Mouse (Mus musculus) embryonic fibroblast, embryonic 13.5 days (primary cell): Measurements from ENCODE around the gene Aif1.

ENCODE experiments used
- CTCF ChIP-seq: IDR thresholded peaks from 2 replicates; pipeline ENCODE4 v1.5.1; 2011; ENCODE audit warnings: mild to moderate bottlenecking, control low read depth, low read length, moderate library complexity, borderline replicate concordance; ENCODE audit not compliant: insufficient read depth
- POLR2A ChIP-seq: IDR thresholded peaks from 2 replicates; pipeline ENCODE4 v1.6.1; 2011; ENCODE audit warnings: low read depth, mild to moderate bottlenecking, control low read depth, low read length, moderate library complexity

- TF ChIP-seq CTCF (no peak), POLR2A (no peak)
Measured at GRCm38 (mm10) chr17:35198029-35198428, 22.2 kb upstream of the Aif1 start.
